Mouse (Mus musculus): ENCODE data around the gene Slc20a1. TPM values are rescaled to one million over a fixed set of nuclear protein-coding genes. Genes with fewer than 3 reads are reported as not detected.
A peak's percentile ranks its signal among the peaks of the same experiment; 100 is the strongest.

Gene Slc20a1
- polyA plus RNA-seq, 1 experiment from 2014 or later: 10.0 TPM

DNA sequence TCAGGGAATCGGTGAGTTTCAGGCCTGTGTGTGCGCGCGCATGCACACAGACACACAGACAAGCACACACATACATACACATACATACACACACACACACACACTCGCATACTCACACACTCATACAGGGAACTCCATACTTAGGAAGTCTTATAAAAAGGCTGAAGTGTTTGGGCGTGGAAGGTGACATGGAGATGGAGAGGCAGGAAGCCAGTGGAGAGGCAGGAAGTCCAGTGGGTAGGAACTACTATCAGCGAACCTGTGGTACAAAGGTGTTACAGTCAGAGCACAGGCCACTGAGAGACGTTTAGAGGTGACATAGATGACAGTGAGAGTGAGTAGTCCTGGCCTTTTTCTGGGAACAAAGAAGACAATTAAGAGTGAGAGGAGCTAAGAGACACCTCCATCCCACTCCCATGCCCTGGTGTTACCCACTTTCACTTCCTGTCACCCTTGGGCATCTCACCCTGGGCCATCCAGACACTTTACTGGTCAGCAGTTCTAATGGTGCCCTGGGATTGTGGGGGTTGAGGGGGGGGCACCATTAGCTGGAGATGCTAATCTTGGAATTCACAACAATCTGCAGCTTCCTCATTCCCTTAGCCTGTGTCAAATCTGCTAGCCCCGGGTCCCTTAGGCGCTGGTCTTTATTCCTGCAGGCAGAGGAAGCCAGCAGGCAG, 12.8 kb upstream of the Slc20a1 start:
- TF ChIP-seq CTCF (IDR thresholded peaks at IDR 0.05) (no peak), EP300 (IDR thresholded peaks at IDR 0.05) (no peak)
- 59% methylated on average over 10 of the region's 10 CpGs for WGBS
- ATAC-seq: peak; percentile 64

DNA sequence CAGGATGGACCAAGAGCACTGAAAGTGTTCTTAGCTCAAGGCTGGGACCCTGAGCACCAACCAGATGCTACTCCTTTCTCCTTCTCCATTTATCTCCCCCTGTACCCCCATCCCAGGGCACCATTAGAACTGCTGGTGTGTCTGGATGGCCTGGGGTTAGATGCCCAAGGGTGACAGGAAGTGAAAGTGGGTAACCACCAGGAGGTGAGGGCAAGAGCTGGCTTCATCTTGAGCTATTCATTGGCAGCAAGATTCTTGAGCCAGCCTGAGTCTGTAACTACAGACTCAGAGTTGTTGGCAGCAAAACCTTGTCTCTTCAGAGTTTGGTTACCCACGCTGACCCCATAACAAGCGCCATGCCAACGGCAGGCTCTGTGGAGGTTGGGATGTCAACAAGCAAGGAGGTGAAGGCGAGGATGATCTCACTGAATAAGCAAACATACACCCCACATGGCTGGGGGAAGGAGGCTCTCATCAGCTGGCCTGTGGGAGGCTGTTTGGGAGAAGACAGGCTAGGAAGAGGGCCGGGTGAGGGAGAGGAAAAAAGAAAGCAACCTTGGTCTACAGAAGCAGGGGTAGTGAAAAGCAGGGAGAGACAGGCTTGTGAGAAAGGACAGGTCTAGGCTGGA, 12.2 kb upstream of the Slc20a1 start:
- H3K4me2 ChIP-seq (replicated peaks; ENCODE audit: low read depth, low read length): no peak overlapping the region
- no peak overlapping the region for H3K4me3 ChIP-seq (ENCODE audit: low read depth, low read length)
- TF ChIP-seq EP300 (IDR thresholded peaks at IDR 0.05) (no peak), CTCF (IDR thresholded peaks at IDR 0.05) (no peak)
- 46% methylated on average over 5 of the region's 5 CpGs for WGBS
- H3K36me3 ChIP-seq (ENCODE audit: insufficient read depth, low read length): no peaks in the 10 kb centered on the region
- no peak overlapping the region for H3K9ac ChIP-seq (replicated peaks; ENCODE audit: low read depth)
- H3K27me3 ChIP-seq (replicated peaks; ENCODE audit: insufficient read depth, low read length): no peaks in the 10 kb centered on the region
- ATAC-seq (no peak), DNase-seq (ENCODE audit: low spot score) (no peak)
- H3K4me1 ChIP-seq (ENCODE audit: insufficient read depth, low read depth, low read length): no peaks in the 10 kb centered on the region
- H3K9me3 ChIP-seq (ENCODE audit: low read length): no peaks in the 10 kb centered on the region
- H3K27ac ChIP-seq (ENCODE audit: low read length): no peak overlapping the region

More for the DNA sequence above, 12.8 kb upstream of the Slc20a1 start:
- no peaks in the 10 kb centered on the region for H3K27me3 ChIP-seq (replicated peaks; ENCODE audit: insufficient read depth, low read length)
- no peak overlapping the region for H3K9ac ChIP-seq (replicated peaks; ENCODE audit: low read depth)
- H3K4me3 ChIP-seq (ENCODE audit: low read depth, low read length): no peak overlapping the region
- DNase-seq (ENCODE audit: low spot score): peak; percentile 40
- H3K4me1 ChIP-seq (ENCODE audit: insufficient read depth, low read depth, low read length): no peaks in the 10 kb centered on the region
- no peak overlapping the region for H3K27ac ChIP-seq (ENCODE audit: low read length)
- no peaks in the 10 kb centered on the region for H3K9me3 ChIP-seq (ENCODE audit: low read length)
- no peaks in the 10 kb centered on the region for H3K36me3 ChIP-seq (ENCODE audit: insufficient read depth, low read length)
- no peak overlapping the region for H3K4me2 ChIP-seq (replicated peaks; ENCODE audit: low read depth, low read length)

DNA sequence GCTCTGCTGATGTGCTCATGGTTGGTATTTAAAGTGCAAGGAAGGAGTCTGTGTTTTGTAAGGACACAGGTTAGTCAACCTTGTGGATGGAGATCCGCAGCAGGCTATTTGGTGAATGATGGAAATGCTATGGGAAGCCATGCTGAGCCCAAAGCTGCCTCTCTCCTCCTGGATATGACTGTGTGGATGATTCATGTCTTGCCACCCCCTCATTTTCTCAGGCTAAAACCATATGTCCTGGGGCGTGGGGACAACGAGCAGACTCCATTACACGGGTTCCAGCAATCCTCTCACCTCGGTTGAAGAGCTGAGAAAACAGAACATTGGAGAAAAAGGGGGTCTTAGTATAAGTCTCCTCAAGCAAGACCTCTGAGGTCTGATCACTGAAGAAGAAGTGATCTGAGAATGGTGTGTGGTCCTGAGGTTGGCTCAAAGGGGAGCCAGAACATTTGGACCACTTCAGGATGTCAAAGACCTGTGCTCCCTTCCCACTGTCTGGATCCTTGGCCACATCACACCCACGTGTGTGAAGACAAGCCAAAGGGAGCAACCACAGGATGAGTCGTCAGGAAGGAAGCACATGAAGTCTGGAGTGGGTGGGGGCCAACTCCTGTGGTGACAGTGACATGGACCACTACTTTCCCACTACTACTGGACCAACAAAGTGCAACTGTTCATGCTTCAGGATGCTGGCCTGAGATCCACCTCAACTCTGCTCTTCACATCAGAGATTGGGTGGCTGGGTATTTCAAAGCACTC, 6.0 kb upstream of the Slc20a1 start:
- H3K4me3 ChIP-seq (ENCODE audit: low read depth, low read length): no peak overlapping the region
- no peaks in the 10 kb centered on the region for H3K4me1 ChIP-seq (ENCODE audit: insufficient read depth, low read depth, low read length)
- H3K4me2 ChIP-seq (replicated peaks; ENCODE audit: low read depth, low read length): no peak overlapping the region
- H3K36me3 ChIP-seq (ENCODE audit: insufficient read depth, low read length): no peaks in the 10 kb centered on the region
- H3K27ac ChIP-seq (ENCODE audit: low read length): no peak overlapping the region
- no peak overlapping the region for H3K9ac ChIP-seq (replicated peaks; ENCODE audit: low read depth)
- no peaks in the 10 kb centered on the region for H3K9me3 ChIP-seq (ENCODE audit: low read length)
- WGBS: 65% methylated on average over 7 of the region's 7 CpGs
- ATAC-seq: no peak
- no peak for DNase-seq (ENCODE audit: low spot score)
- H3K27me3 ChIP-seq (replicated peaks; ENCODE audit: insufficient read depth, low read length): no peaks in the 10 kb centered on the region
- TF ChIP-seq EP300 (IDR thresholded peaks at IDR 0.05): no peak
- TF ChIP-seq CTCF (IDR thresholded peaks at IDR 0.05): no peak

DNA sequence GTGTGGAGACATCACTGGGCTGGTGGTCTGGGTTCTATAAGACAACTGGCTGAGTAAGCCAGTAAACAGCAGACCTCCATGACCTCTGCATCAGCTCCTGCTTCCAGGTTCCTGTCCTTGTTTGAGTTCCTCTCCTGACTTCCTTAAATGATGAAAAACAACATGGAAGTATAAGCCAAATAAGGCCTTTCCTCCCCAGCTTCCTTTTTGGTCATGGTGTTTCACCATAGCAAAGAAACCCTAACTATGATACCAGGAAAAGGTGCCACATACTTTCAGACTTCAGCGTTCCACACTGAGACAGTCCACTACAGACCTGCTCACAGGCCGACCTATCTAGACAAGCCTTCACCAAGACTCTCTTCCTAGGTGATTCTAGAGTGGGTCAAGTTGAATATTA, 2.2 kb upstream of the Slc20a1 start:
- peaks cover 8% of the 10 kb centered on the region for H3K4me1 ChIP-seq (ENCODE audit: insufficient read depth, low read depth, low read length)
- WGBS: 88% methylated on average over 2 of the region's 2 CpGs
- DNase-seq (ENCODE audit: low spot score): no peak
- no peak overlapping the region for H3K4me3 ChIP-seq (ENCODE audit: low read depth, low read length)
- no peaks in the 10 kb centered on the region for H3K36me3 ChIP-seq (ENCODE audit: insufficient read depth, low read length)
- no peak for ATAC-seq
- H3K27ac ChIP-seq (ENCODE audit: low read length): no peak overlapping the region
- no peak overlapping the region for H3K9ac ChIP-seq (replicated peaks; ENCODE audit: low read depth)
- no peak overlapping the region for H3K4me2 ChIP-seq (replicated peaks; ENCODE audit: low read depth, low read length)
- TF ChIP-seq EP300 (IDR thresholded peaks at IDR 0.05) (no peak), CTCF (IDR thresholded peaks at IDR 0.05) (no peak)
- no peaks in the 10 kb centered on the region for H3K27me3 ChIP-seq (replicated peaks; ENCODE audit: insufficient read depth, low read length)
- H3K9me3 ChIP-seq (ENCODE audit: low read length): no peaks in the 10 kb centered on the region

DNA sequence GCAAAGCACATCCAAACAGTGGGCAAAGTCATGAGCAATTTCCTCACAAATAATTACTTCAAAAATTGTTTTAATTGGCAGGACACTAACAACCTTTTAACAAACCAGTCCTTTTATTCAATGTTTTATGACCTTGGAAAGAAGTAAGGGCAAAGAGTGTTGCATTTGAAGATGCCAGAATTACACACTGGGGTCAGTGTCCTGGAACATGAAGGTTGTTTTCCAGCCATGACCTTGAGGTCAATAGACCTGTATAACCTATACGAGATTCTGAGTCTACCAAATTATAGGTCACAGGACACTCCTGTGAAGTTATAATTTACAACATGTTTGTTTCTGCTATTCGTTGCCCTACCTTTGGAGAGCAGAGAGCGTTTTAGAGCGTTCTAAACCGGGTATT, 1.4 kb upstream of the Slc20a1 start:
- Histone ChIP-seq H3K4me3 (ENCODE audit: low read depth, low read length) (no peak overlapping the region), H3K27ac (ENCODE audit: low read length) (no peak overlapping the region), H3K27me3 (replicated peaks; ENCODE audit: insufficient read depth, low read length) (no peaks in the 10 kb centered on the region), H3K9ac (replicated peaks; ENCODE audit: low read depth) (no peak overlapping the region), H3K36me3 (ENCODE audit: insufficient read depth, low read length) (no peaks in the 10 kb centered on the region), H3K4me1 (ENCODE audit: insufficient read depth, low read depth, low read length) (peaks cover 8% of the 10 kb centered on the region), H3K9me3 (ENCODE audit: low read length) (no peaks in the 10 kb centered on the region), H3K4me2 (replicated peaks; ENCODE audit: low read depth, low read length) (no peak overlapping the region)
- no peak for TF ChIP-seq EP300 (IDR thresholded peaks at IDR 0.05)
- no peak for DNase-seq (ENCODE audit: low spot score)
- 63% methylated on average over 5 of the region's 5 CpGs for WGBS
- ATAC-seq: no peak

DNA sequence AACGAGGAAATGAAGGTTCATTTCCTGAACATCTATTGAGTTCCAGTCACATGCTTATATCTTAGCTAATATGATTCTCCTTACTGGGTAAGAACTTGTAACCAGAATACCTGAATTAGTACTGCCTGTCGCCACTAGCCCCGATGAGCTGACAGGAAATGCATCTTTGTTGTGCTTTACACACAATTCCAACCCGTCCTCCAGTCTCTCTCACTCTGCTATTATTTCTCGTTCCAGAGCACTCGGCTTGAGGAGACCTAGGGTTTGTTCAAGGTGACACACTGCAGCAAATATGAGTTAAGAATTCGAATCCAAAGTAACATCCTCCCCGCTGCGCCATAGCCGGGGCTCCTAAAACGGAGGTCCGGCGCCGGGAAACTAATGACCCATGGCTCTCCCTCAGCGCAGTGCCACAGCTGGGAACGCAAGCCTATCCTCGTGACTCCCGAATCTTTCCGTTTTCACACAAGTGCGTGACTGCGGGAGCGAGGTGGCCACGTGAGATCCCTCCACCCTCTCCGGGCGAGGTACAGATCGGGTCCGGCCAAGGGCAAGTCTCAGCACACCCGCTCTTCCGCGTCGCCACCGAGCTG, 625 bp upstream of the Slc20a1 start:
- WGBS: 1% methylated on average over 32 of the region's 32 CpGs
- Histone ChIP-seq H3K9ac (replicated peaks; ENCODE audit: low read depth) (peak overlapping the region; percentile 53), H3K4me2 (replicated peaks; ENCODE audit: low read depth, low read length) (peak overlapping the region; percentile 90), H3K4me1 (ENCODE audit: insufficient read depth, low read depth, low read length) (peaks cover 8% of the 10 kb centered on the region), H3K36me3 (ENCODE audit: insufficient read depth, low read length) (no peaks in the 10 kb centered on the region), H3K27ac (ENCODE audit: low read length) (peak overlapping the region; percentile 79), H3K4me3 (ENCODE audit: low read depth, low read length) (peak overlapping the region; percentile 92), H3K27me3 (replicated peaks; ENCODE audit: insufficient read depth, low read length) (no peaks in the 10 kb centered on the region), H3K9me3 (ENCODE audit: low read length) (no peaks in the 10 kb centered on the region)
- DNase-seq (ENCODE audit: low spot score) (no peak), ATAC-seq (no peak; the same call in 1 of the 2 replicates)
- TF ChIP-seq EP300 (IDR thresholded peaks at IDR 0.05): peak; percentile 15; the same call in 1 of the 2 replicates
- TF ChIP-seq CTCF (IDR thresholded peaks at IDR 0.05): no peak
